In the genomic region with DNA sequence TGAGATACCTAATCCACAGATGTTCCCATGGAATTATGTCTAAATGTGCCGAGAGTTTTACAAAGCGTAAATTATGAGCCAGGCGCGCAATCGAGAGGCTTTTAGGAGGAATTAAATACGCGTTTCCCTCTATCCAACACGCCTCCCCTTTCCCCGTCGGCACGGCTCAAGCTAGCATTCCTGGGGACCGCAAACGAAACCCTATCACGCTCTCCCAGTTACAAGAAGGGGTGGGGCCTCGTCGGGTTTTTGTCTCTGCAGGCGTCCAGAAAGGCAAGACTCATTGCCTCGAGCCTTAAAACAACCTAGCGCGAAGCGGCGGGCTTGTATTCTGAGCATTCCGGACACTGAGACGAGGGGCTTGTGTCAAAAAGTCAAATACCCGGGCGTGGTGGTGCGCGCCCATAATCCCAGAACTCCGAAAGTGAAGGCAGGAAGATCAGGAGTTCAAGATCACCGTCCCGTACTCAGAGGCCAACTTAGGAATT, we compare ENCODE assay signal across 8 mouse cellular contexts. TPM values are rescaled to one million over a fixed set of nuclear protein-coding genes. Genes with fewer than 3 reads are reported as not detected.
DNase-seq lines count a peak whose midpoint lies in the region; ATAC-seq and TF ChIP-seq lines count a peak whose summit lies in the region.

No protein-coding gene starts in this region.

- intact Hi-C loops in heart, postnatal 14 days (cut with DNase I), result no loop called here

- peaks cover 14% of the 10 kb centered on the region for H3K27me3 ChIP-seq in forebrain, embryonic 13.5 days
- H3K27me3 ChIP-seq in lung, postnatal 0 days (replicated peaks; ENCODE audit: insufficient read depth, low read length), result no peaks in the 10 kb centered on the region

- 1% methylated on average over 31 of the region's 31 CpGs for WGBS in forebrain, embryonic 13.5 days
- WGBS in lung, postnatal 0 days, result under 1% methylated on average over 31 of the region's 31 CpGs

- ATAC-seq in forebrain, embryonic 13.5 days, result peak; percentile 75
- ATAC-seq in lung, postnatal 0 days, result peak; percentile 74

- H3K9me3 ChIP-seq in forebrain, embryonic 13.5 days (replicated peaks), result no peaks in the 10 kb centered on the region
- no peaks in the 10 kb centered on the region for H3K9me3 ChIP-seq in lung, postnatal 0 days (ENCODE audit: low read length)

- peak overlapping the region; percentile 49 for H3K27ac ChIP-seq in brown adipose tissue, adult 24 weeks (replicated peaks; ENCODE audit: low read depth, low read length)
- H3K27ac ChIP-seq in forebrain, embryonic 13.5 days, result peak overlapping the region; percentile 78
- H3K27ac ChIP-seq in lung, postnatal 0 days (ENCODE audit: low read length), result peak overlapping the region; percentile 84

- TF ChIP-seq CTCF in lung, postnatal 0 days (IDR thresholded peaks at IDR 0.05), result no peak

- peak overlapping the region; percentile 94 for H3K4me2 ChIP-seq in forebrain, embryonic 13.5 days
- H3K4me2 ChIP-seq in lung, postnatal 0 days (replicated peaks; ENCODE audit: low read depth, low read length), result peak overlapping the region; percentile 87

- no peak for TF ChIP-seq EP300 in lung, postnatal 0 days (IDR thresholded peaks at IDR 0.05)

- DNase-seq in ES-CJ7 (ENCODE audit: low read depth, low spot score), result peak; percentile 76
- DNase-seq in heart, postnatal 14 days, result peak; percentile 39 to 61
- peak; percentile 74 to 83 for DNase-seq in kidney, postnatal 4 days
- DNase-seq in lung, postnatal 0 days (ENCODE audit: low spot score), result peak; percentile 87
- peak; percentile 57 for DNase-seq in ovary, adult 18-20 months (ENCODE audit: low spot score)
- DNase-seq in thymus, postnatal 0 days (ENCODE audit: low spot score), result peak; percentile 65

- H3K4me3 ChIP-seq in brown adipose tissue, adult 24 weeks (ENCODE audit: insufficient read depth, low read depth, low read length), result peak overlapping the region; percentile 82
- peak overlapping the region; percentile 70 for H3K4me3 ChIP-seq in forebrain, embryonic 13.5 days
- peak overlapping the region; percentile 79 for H3K4me3 ChIP-seq in lung, postnatal 0 days (ENCODE audit: low read depth, low read length)

- H3K36me3 ChIP-seq in forebrain, embryonic 13.5 days (ENCODE audit: poor library complexity, severe bottlenecking), result peaks cover 26% of the 10 kb centered on the region
- peaks cover 17% of the 10 kb centered on the region; the same call in 1 of the 2 replicates for H3K36me3 ChIP-seq in lung, postnatal 0 days (ENCODE audit: insufficient read depth, low read length)

- H3K4me1 ChIP-seq in brown adipose tissue, adult 24 weeks (ENCODE audit: control insufficient read depth, insufficient read depth, insufficient read length, low read length), result no peaks in the 10 kb centered on the region
- H3K4me1 ChIP-seq in forebrain, embryonic 13.5 days, result peaks cover 31% of the 10 kb centered on the region
- no peaks in the 10 kb centered on the region for H3K4me1 ChIP-seq in lung, postnatal 0 days (ENCODE audit: insufficient read depth, low read depth, low read length)

- H3K9ac ChIP-seq in forebrain, embryonic 13.5 days, result peak overlapping the region; percentile 68
- H3K9ac ChIP-seq in lung, postnatal 0 days (replicated peaks; ENCODE audit: low read depth), result peak overlapping the region; percentile 54

RNA-seq across cellular contexts. Expression of a gene that starts 0.7 kb away (rescaled TPM):
- 90.3 and 97.1 TPM in 2 replicates for polyA plus RNA-seq in brown adipose tissue, adult 24 weeks (2012; ENCODE audit: insufficient read depth, insufficient read length, missing spikeins)
- 168 and 177 TPM in 2 replicates for polyA plus RNA-seq in forebrain, embryonic 13.5 days (2015; fragmentation: Nextera tagmentation; extraction: Ambion mirVana)
- 10 to 100 TPM; 47.8 to 51.1 TPM for total RNA-seq in heart, postnatal 14 days (2021)
- polyA plus RNA-seq in lung, postnatal 0 days (2015; fragmentation: Nextera tagmentation; extraction: Ambion mirVana), result 155 and 166 TPM in 2 replicates
- 425 and 454 TPM in 2 replicates for polyA plus RNA-seq in thymus, postnatal 0 days (2015; fragmentation: Nextera tagmentation; extraction: Ambion mirVana)

RNA-seq across cellular contexts. Expression of a gene that starts 23.6 kb away (rescaled TPM):
- polyA plus RNA-seq in brown adipose tissue, adult 24 weeks (2012; ENCODE audit: insufficient read depth, insufficient read length, missing spikeins), result not detected in 2 replicates
- polyA plus RNA-seq in forebrain, embryonic 13.5 days (2015; fragmentation: Nextera tagmentation; extraction: Ambion mirVana), result 20.7 and 29.1 TPM in 2 replicates
- total RNA-seq in heart, postnatal 14 days (2021), result under 1 TPM; 0.17 to 0.19 TPM
- polyA plus RNA-seq in lung, postnatal 0 days (2015; fragmentation: Nextera tagmentation; extraction: Ambion mirVana), result 0.64 and 0.83 TPM in 2 replicates
- polyA plus RNA-seq in thymus, postnatal 0 days (2015; fragmentation: Nextera tagmentation; extraction: Ambion mirVana), result 2.6 and 4.0 TPM in 2 replicates

RNA-seq across cellular contexts. Expression of a gene that starts 56.7 kb away (rescaled TPM):
- not detected in 2 replicates for polyA plus RNA-seq in brown adipose tissue, adult 24 weeks (2012; ENCODE audit: insufficient read depth, insufficient read length, missing spikeins)
- polyA plus RNA-seq in forebrain, embryonic 13.5 days (2015; fragmentation: Nextera tagmentation; extraction: Ambion mirVana), result 0.17 and 0.44 TPM in 2 replicates
- under 1 TPM in 1 of 2 experiments, not detected in 1; 0.61 TPM for total RNA-seq in heart, postnatal 14 days (2021)
- 0.32 and 0.68 TPM in 2 replicates for polyA plus RNA-seq in lung, postnatal 0 days (2015; fragmentation: Nextera tagmentation; extraction: Ambion mirVana)
- 5.0 and 6.2 TPM in 2 replicates for polyA plus RNA-seq in thymus, postnatal 0 days (2015; fragmentation: Nextera tagmentation; extraction: Ambion mirVana)

Comparison
In these comparisons a context has a peak if more than half of its experiments do, and no peak if none do; other contexts are left out.
1. Peak in every context shown above with its lines: DNase-seq, ATAC-seq, H3K4me3 ChIP-seq and H3K27ac ChIP-seq.